Mouse (Mus musculus) intestine, embryonic 14.5 days (tissue): ENCODE measurements around the gene Ldhal6b. TPM values are rescaled to one million over a fixed set of nuclear protein-coding genes. Genes with fewer than 3 reads are reported as not detected.

Experiments
- ATAC-seq: fragments of 200-750 bp; cut with Nextera tagmentation; replicated peaks from 2 replicates; pipeline ENCODE4 v1.8.0; 2017; ENCODE audit warnings: low read depth, moderate number of reproducible peaks, moderate TSS enrichment, moderate library complexity; ENCODE audit not compliant: low FRiP score, low TSS enrichment
- DNase-seq: peaks from one replicate; pipeline ENCODE4 v3.0.0-alpha.2; 2018; ENCODE audit warnings: low spot score
- H3K27ac ChIP-seq: fragments of 300-500 bp; sonication (generic); 2 replicates; pipeline ENCODE4 v1.5.1; 2014; ENCODE audit warnings: low read depth, mild to moderate bottlenecking, control low read depth
- H3K27me3 ChIP-seq: fragments of 300-500 bp; sonication (generic); replicated peaks from 2 replicates; pipeline ENCODE4 v1.6.1; 2014; ENCODE audit warnings: low read length, control low read depth; ENCODE audit not compliant: control insufficient read depth, insufficient read depth
- H3K36me3 ChIP-seq: fragments of 300-500 bp; sonication (generic); 2 replicates; pipeline ENCODE4 v1.6.1; 2014; ENCODE audit warnings: low read length, control low read depth; ENCODE audit not compliant: control insufficient read depth, insufficient read depth
- H3K4me1 ChIP-seq: fragments of 300-500 bp; sonication (generic); replicated peaks from 2 replicates; pipeline ENCODE4 v1.6.1; 2014; ENCODE audit warnings: low read length, control low read depth, mixed read lengths; ENCODE audit not compliant: control insufficient read depth, insufficient read depth
- H3K4me2 ChIP-seq: fragments of 300-500 bp; sonication (generic); 2 replicates; pipeline ENCODE4 v1.6.1; 2014; ENCODE audit warnings: low read length
- H3K4me3 ChIP-seq: fragments of 300-500 bp; sonication (generic); 2 replicates; pipeline ENCODE4 v1.5.1; 2014; ENCODE audit warnings: low read depth, low read length, control low read depth, mixed read lengths
- H3K9ac ChIP-seq: fragments of 300-500 bp; sonication (generic); 2 replicates; pipeline ENCODE4 v1.6.1; 2014; ENCODE audit warnings: mild to moderate bottlenecking, low read length
- H3K9me3 ChIP-seq: fragments of 300-500 bp; sonication (generic); 2 replicates; pipeline ENCODE4 v1.6.1; 2016; ENCODE audit warnings: low read length, control low read depth; ENCODE audit not compliant: control insufficient read depth
- WGBS: fragments of 180-500 bp; shearing (Covaris S2); extraction: QIAGEN DNeasy Blood & Tissue Kit; methylation state at CpG from one replicate; pipeline ENCODE4 v1.1.7; 2014; 5-methylcytosine and 5-hydroxymethylcytosine counted together
- polyA plus RNA-seq: library from polyadenylated mRNA; unstranded; fragments of >200 nt; fragmentation: Nextera tagmentation; extraction: Ambion mirVana; gene quantifications from 2 replicates; pipeline ENCODE4 v1.2.1, GENCODE M21; 2014

Gene Ldhal6b
- polyA plus RNA-seq, 1 experiment from 2014 or later, result 0.14 TPM

GRCm38 (mm10) chr17:5414041-5414440, 4.5 kb downstream of the Ldhal6b start:
- Histone ChIP-seq H3K4me2 (no peak overlapping the region), H3K27me3 (no peaks in the 10 kb centered on the region), H3K4me1 (no peaks in the 10 kb centered on the region), H3K9ac (no peak overlapping the region), H3K9me3 (no peaks in the 10 kb centered on the region), H3K27ac (no peak overlapping the region), H3K4me3 (no peak overlapping the region), H3K36me3 (peaks cover 35% of the 10 kb centered on the region)
- DNase-seq, result no peak
- 85% methylated on average over 3 of the region's 3 CpGs for WGBS
- no peak for ATAC-seq

DNA sequence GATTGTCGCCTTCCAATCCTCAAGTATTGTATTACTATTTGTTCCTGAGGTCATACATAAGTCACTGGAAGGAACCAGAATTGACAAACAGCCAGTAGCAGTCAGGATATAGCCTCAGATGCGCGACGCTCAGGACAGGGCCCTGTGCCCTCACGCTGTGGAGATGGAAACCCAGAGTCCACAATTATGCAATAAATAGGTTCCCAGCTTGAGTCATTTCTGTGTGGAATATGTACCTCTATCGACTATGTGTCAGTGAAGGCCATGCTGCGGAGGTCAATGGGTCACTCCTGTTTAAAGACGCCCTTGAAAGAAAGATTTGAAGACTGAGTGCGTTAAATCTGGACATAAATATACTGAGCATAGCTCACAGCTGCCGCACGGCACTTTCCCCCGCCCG, 5.2 kb downstream of the Ldhal6b start:
- no peak for ATAC-seq
- no peak overlapping the region for H3K4me2 ChIP-seq

GRCm38 (mm10) chr17:5412740-5413139, 5.8 kb downstream of the Ldhal6b start:
- peaks cover 24% of the 10 kb centered on the region for H3K36me3 ChIP-seq
- H3K4me3 ChIP-seq, result no peak overlapping the region
- H3K9me3 ChIP-seq, result no peaks in the 10 kb centered on the region
- no peak overlapping the region for H3K27ac ChIP-seq
- H3K4me2 ChIP-seq, result no peak overlapping the region
- no peak for DNase-seq
- no peak for ATAC-seq
- no peak overlapping the region for H3K9ac ChIP-seq
- no peaks in the 10 kb centered on the region for H3K27me3 ChIP-seq
- H3K4me1 ChIP-seq, result no peaks in the 10 kb centered on the region
- 89% methylated on average over 7 of the region's 7 CpGs for WGBS

More for the DNA sequence above, 5.2 kb downstream of the Ldhal6b start:
- Histone ChIP-seq H3K9ac (no peak overlapping the region), H3K27me3 (no peaks in the 10 kb centered on the region), H3K36me3 (peaks cover 30% of the 10 kb centered on the region), H3K9me3 (no peaks in the 10 kb centered on the region), H3K4me1 (no peaks in the 10 kb centered on the region), H3K4me3 (no peak overlapping the region), H3K27ac (no peak overlapping the region)
- DNase-seq, result no peak
- 74% methylated on average over 13 of the region's 13 CpGs for WGBS

GRCm38 (mm10) chr17:5412301-5412700, 6.3 kb downstream of the Ldhal6b start:
- WGBS, result 90% methylated on average over 8 of the region's 8 CpGs
- no peak for DNase-seq
- Histone ChIP-seq H3K27ac (no peak overlapping the region), H3K27me3 (no peaks in the 10 kb centered on the region), H3K9me3 (no peaks in the 10 kb centered on the region), H3K4me2 (no peak overlapping the region), H3K4me1 (no peaks in the 10 kb centered on the region), H3K4me3 (no peak overlapping the region), H3K36me3 (peaks cover 19% of the 10 kb centered on the region), H3K9ac (no peak overlapping the region)
- ATAC-seq, result no peak

DNA sequence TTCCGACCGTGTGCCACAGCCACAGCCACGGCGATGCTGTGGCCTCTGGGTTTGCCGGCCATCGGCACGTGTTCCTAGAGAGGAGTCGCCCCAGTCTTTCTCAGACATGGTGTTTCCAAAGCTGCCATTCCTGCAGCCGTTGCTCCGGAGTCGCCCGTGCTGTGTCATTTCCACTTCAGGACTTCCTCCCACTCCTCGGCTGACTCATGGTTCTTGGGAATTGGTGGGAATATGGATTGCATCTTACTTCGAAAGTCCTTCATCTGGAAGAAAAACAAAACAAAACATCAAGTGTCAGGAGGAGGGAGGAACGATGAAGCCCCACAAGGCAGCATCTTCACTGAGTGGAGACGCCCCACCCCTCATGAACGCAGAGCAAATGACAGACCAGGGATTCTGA, 7.4 kb downstream of the Ldhal6b start:
- H3K4me2 ChIP-seq, result no peak overlapping the region
- 94% methylated on average over 17 of the region's 17 CpGs for WGBS
- H3K4me3 ChIP-seq, result no peak overlapping the region
- no peak for DNase-seq
- H3K9me3 ChIP-seq, result no peaks in the 10 kb centered on the region
- no peaks in the 10 kb centered on the region for H3K27me3 ChIP-seq
- peaks cover 14% of the 10 kb centered on the region for H3K36me3 ChIP-seq
- no peaks in the 10 kb centered on the region; the same call in 1 of the 2 replicates for H3K4me1 ChIP-seq
- no peak for ATAC-seq
- no peak overlapping the region for H3K27ac ChIP-seq
- no peak overlapping the region for H3K9ac ChIP-seq

- ATAC-seq, result no peak
- peaks cover 14% of the 10 kb centered on the region for H3K36me3 ChIP-seq
- H3K9ac ChIP-seq, result no peak overlapping the region
- no peak for DNase-seq
- WGBS, result 81% methylated on average over 4 of the region's 4 CpGs
- no peaks in the 10 kb centered on the region; the same call in 1 of the 2 replicates for H3K4me1 ChIP-seq
- H3K4me3 ChIP-seq, result no peak overlapping the region
- H3K27me3 ChIP-seq, result 0 out of 2 replicates have a peak, but pooled peaks cover 3% of the 10 kb centered on the region
- no peak overlapping the region for H3K27ac ChIP-seq
- H3K4me2 ChIP-seq, result no peak overlapping the region
- H3K9me3 ChIP-seq, result no peaks in the 10 kb centered on the region
Observed at GRCm38 (mm10) chr17:5410336-5410735, 8.2 kb downstream of the Ldhal6b start.

DNA sequence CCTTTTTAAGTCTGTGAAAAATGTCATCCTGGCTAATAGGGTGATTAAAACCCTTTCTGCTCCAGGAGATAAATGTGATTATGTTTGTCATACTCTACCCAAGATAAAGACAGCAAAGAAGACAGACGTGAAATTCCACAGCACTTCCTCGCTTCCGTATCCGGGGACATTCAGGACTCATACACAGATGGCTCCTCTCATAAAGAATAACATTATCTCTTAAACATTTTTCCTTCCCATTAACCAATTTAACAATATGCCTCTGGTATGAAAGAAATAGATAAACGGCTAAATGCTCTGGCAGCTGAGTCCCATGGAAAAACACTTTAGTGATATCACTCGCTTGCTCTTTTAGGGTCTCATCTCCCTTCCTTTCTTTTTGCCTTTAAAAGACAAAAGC, 11.5 kb downstream of the Ldhal6b start:
- 47% methylated on average over 6 of the region's 6 CpGs for WGBS
- DNase-seq (no peak), ATAC-seq (no peak)
- Histone ChIP-seq H3K9me3 (no peaks in the 10 kb centered on the region), H3K27ac (no peak overlapping the region), H3K4me2 (no peak overlapping the region), H3K27me3 (0 out of 2 replicates have a peak, but pooled peaks cover 5% of the 10 kb centered on the region), H3K36me3 (peaks cover 14% of the 10 kb centered on the region), H3K4me1 (peaks cover 3% of the 10 kb centered on the region; the same call in 1 of the 2 replicates), H3K9ac (no peak overlapping the region), H3K4me3 (no peak overlapping the region)

DNA sequence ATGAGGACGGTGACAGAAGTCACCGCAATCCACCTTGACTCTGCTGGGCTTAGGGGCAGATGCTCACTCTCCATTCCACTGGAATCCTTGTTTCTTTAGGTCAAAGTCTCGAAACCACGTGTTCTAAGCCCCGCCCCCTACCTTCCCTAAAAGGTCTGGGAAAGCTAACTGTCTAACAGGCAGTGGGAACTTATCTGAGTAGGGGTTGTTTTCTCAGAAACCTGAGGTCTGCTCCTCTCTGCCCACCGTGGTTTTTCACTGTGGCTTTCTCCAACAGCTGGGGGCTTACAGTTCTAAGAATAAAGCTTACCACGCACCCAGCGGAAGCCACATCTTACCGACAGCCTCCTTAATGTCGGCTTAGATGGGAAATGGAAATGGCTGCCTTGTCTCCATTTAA, 12.0 kb downstream of the Ldhal6b start:
- H3K4me2 ChIP-seq, result no peak overlapping the region
- H3K4me3 ChIP-seq, result no peak overlapping the region
- no peak overlapping the region for H3K27ac ChIP-seq
- no peaks in the 10 kb centered on the region for H3K9me3 ChIP-seq
- WGBS, result 35% methylated on average over 10 of the region's 10 CpGs
- ATAC-seq, result no peak
- H3K9ac ChIP-seq, result no peak overlapping the region
- H3K36me3 ChIP-seq, result peaks cover 10% of the 10 kb centered on the region
- no peak for DNase-seq
- H3K4me1 ChIP-seq, result peaks cover 3% of the 10 kb centered on the region; the same call in 1 of the 2 replicates
- H3K27me3 ChIP-seq, result 0 out of 2 replicates have a peak, but pooled peaks cover 5% of the 10 kb centered on the region

- Histone ChIP-seq H3K9me3 (no peaks in the 10 kb centered on the region), H3K9ac (no peak overlapping the region), H3K27me3 (0 out of 2 replicates have a peak, but pooled peaks cover 5% of the 10 kb centered on the region), H3K4me3 (no peak overlapping the region), H3K4me1 (peaks cover 3% of the 10 kb centered on the region; the same call in 1 of the 2 replicates), H3K36me3 (no peaks in the 10 kb centered on the region), H3K27ac (no peak overlapping the region), H3K4me2 (no peak overlapping the region)
- ATAC-seq (no peak), DNase-seq (no peak)
- WGBS, result 85% methylated on average over 6 of the region's 6 CpGs
Observed at GRCm38 (mm10) chr17:5403885-5404284, 14.7 kb downstream of the Ldhal6b start.
